Mouse (Mus musculus) CH12.LX (cell line): ENCODE measurements at regions not wholly inside any gene's neighbourhood (a gene's known extent, or its start where the extent isn't known, plus 50 kb on each side); places are given as distances from the start of the nearest gene placed in this dataset.
A peak's percentile ranks its signal among the peaks of the same experiment; 100 is the strongest.

Source experiments
- DNase-seq: peaks from one replicate; pipeline ENCODE4 v3.0.0-alpha.2; 2013; ENCODE audit errors: extremely low read depth
- H3K27ac ChIP-seq: 2 replicates; pipeline ENCODE4 v1.5.1; 2012; ENCODE audit warnings: low read depth, mild to moderate bottlenecking, control low read depth, moderate library complexity; ENCODE audit not compliant: insufficient read depth
- H3K27me3 ChIP-seq: replicated peaks from 2 replicates; pipeline ENCODE3; 2012; ENCODE audit warnings: inconsistent platforms
- H3K36me3 ChIP-seq, 2 experiments: replicated peaks in 1 of 2; 2 replicates each; pipeline versions ENCODE3 to v1.6.1; 2012; ENCODE audit warnings: inconsistent platforms in 1 of 2, low read length in 1 of 2, mild to moderate bottlenecking in 1 of 2, mixed read lengths in 1 of 2, moderate library complexity in 1 of 2; ENCODE audit not compliant: control insufficient read depth in 1 of 2, insufficient read depth in 1 of 2
- H3K4me1 ChIP-seq, 2 experiments: 2 replicates each; pipeline ENCODE4 v1.6.1; 2012; ENCODE audit warnings: inconsistent platforms in 1 of 2, moderate library complexity in 1 of 2; ENCODE audit not compliant: insufficient read depth in 2 of 2, control insufficient read depth in 1 of 2
- H3K4me2 ChIP-seq: 2 replicates; pipeline ENCODE4 v1.6.1; 2012; ENCODE audit warnings: low read depth, mild to moderate bottlenecking, control low read depth; ENCODE audit not compliant: poor library complexity, insufficient read depth, severe bottlenecking
- H3K4me3 ChIP-seq, 3 experiments: fragments of 150-350 bp in 1 of 3; sonication (generic) in 1 of 3; replicated peaks in 1 of 3; 2 replicates each; pipeline versions ENCODE3 to v1.5.1; 2011 to 2012; ENCODE audit warnings: low read depth in 2 of 3, low read length in 2 of 3, mild to moderate bottlenecking in 2 of 3, moderate library complexity in 2 of 3, control low read depth in 1 of 3, improper control_type of control experiment in 1 of 3, inconsistent platforms in 1 of 3, mixed read lengths in 1 of 3; ENCODE audit not compliant: poor library complexity in 1 of 3
- H3K79me2 ChIP-seq: replicated peaks from 2 replicates; pipeline ENCODE4 v1.6.1; 2012; ENCODE audit warnings: mild to moderate bottlenecking, moderate library complexity; ENCODE audit not compliant: control insufficient read depth, poor library complexity, insufficient read depth, severe bottlenecking; ENCODE audit errors: extremely low read depth
- H3K9ac ChIP-seq: 2 replicates; pipeline ENCODE4 v1.6.1; 2012; ENCODE audit warnings: low read depth, mild to moderate bottlenecking, control low read depth, moderate library complexity; ENCODE audit not compliant: insufficient read depth
- H3K9me3 ChIP-seq: replicated peaks from 2 replicates; pipeline ENCODE3; 2012; ENCODE audit warnings: low read length, inconsistent platforms, mixed read lengths
- BHLHE40 ChIP-seq: IDR thresholded peaks from 2 replicates; pipeline ENCODE4 v1.6.1; 2011; ENCODE audit warnings: mild to moderate bottlenecking, low read depth, low read length, improper control_type of control experiment
- CTCF ChIP-seq, 2 experiments: IDR thresholded peaks in 1 of 2; conservative IDR thresholded peaks in 1 of 2; 2 replicates each; pipeline ENCODE4 v1.5.1; 2011 to 2012; ENCODE audit warnings: low read depth in 2 of 2, low read length in 2 of 2, improper control_type of control experiment in 1 of 2, inconsistent platforms in 1 of 2, mild to moderate bottlenecking in 1 of 2, moderate library complexity in 1 of 2
- E2F4 ChIP-seq: IDR thresholded peaks from 2 replicates; pipeline ENCODE4 v1.6.1; 2011; ENCODE audit warnings: low read depth, low read length, improper control_type of control experiment; ENCODE audit not compliant: insufficient replicate concordance
- ELF1 ChIP-seq: IDR thresholded peaks from 2 replicates; pipeline ENCODE4 v1.6.1; 2014; ENCODE audit warnings: low read depth, mild to moderate bottlenecking, inconsistent platforms, low read length, improper control_type of control experiment
- EP300 ChIP-seq: IDR thresholded peaks from 2 replicates; pipeline ENCODE4 v1.6.1; 2011; ENCODE audit warnings: low read length, improper control_type of control experiment
- ETS1 ChIP-seq: conservative IDR thresholded peaks from 2 replicates; pipeline ENCODE4 v1.6.1; 2012; ENCODE audit warnings: low read depth, mild to moderate bottlenecking, inconsistent platforms, low read length, improper control_type of control experiment, moderate library complexity
- IRF4 ChIP-seq: IDR thresholded peaks from 2 replicates; pipeline ENCODE4 v1.6.1; 2014; ENCODE audit warnings: low read depth, mild to moderate bottlenecking, inconsistent platforms, low read length, improper control_type of control experiment
- JUN ChIP-seq: IDR thresholded peaks from 2 replicates; pipeline ENCODE4 v1.6.1; 2011; ENCODE audit warnings: low read depth, mild to moderate bottlenecking, low read length, improper control_type of control experiment, moderate library complexity; ENCODE audit not compliant: insufficient read depth
- KAT2A ChIP-seq: IDR thresholded peaks from 2 replicates; pipeline ENCODE4 v1.6.1; 2012; ENCODE audit warnings: low read length, improper control_type of control experiment, inconsistent platforms; ENCODE audit not compliant: insufficient replicate concordance
- MAFK ChIP-seq: IDR thresholded peaks from 2 replicates; pipeline ENCODE4 v1.6.1; 2011; ENCODE audit warnings: low read length, improper control_type of control experiment; ENCODE audit not compliant: insufficient replicate concordance
- NELFE ChIP-seq: IDR thresholded peaks from 2 replicates; pipeline ENCODE4 v1.6.1; 2011; ENCODE audit warnings: low read depth, low read length, improper control_type of control experiment
- POLR2AphosphoS2 ChIP-seq: IDR thresholded peaks from 2 replicates; pipeline ENCODE4 v1.6.1; 2011; ENCODE audit warnings: low read depth, low read length, improper control_type of control experiment
- TBP ChIP-seq: conservative IDR thresholded peaks from 2 replicates; pipeline ENCODE4 v1.6.1; 2011; ENCODE audit warnings: low read depth, low read length, improper control_type of control experiment
- TCF12 ChIP-seq: IDR thresholded peaks from 2 replicates; pipeline ENCODE4 v1.6.1; 2014; ENCODE audit warnings: low read depth, mild to moderate bottlenecking, inconsistent platforms, low read length, improper control_type of control experiment
- USF1 ChIP-seq: IDR thresholded peaks from 2 replicates; pipeline ENCODE4 v1.6.1; 2014; ENCODE audit warnings: low read depth, mild to moderate bottlenecking, inconsistent platforms, low read length, improper control_type of control experiment
- ZC3H11A ChIP-seq: IDR thresholded peaks from 2 replicates; pipeline ENCODE4 v1.6.1; 2012; ENCODE audit warnings: low read depth, mild to moderate bottlenecking, inconsistent platforms, low read length, improper control_type of control experiment
- dilution Hi-C: fragments of 300-500 bp; cut with MboI; formaldehyde crosslinking; loops from 2 replicates; pipeline ENCODE4 v1.14.3; 2020; ENCODE audit warnings: low sequenced_read_pairs; ENCODE audit not compliant: extremely low pct_unique_long_range_greater_than_20kb, extremely low pct_ligation_motif_present
- in situ Hi-C: fragments of 300-500 bp; cut with MboI; formaldehyde crosslinking; loops from 3 replicates; pipeline ENCODE4 v1.14.3; 2019; ENCODE audit warnings: low sequenced_read_pairs, low pct_ligation_motif_present, low pct_unique_long_range_greater_than_20kb, mixed read lengths

GRCm38 (mm10) chr10:92471111-92471510, 251.1 kb downstream of the Nedd1 start:
- Histone ChIP-seq H3K9ac (no peak overlapping the region), H3K4me3 (no peak overlapping the region), H3K27me3 (no peaks in the 10 kb centered on the region), H3K9me3 (no peaks in the 10 kb centered on the region), H3K4me1 (no peaks in the 10 kb centered on the region), H3K27ac (no peak overlapping the region), H3K79me2 (no peaks in the 10 kb centered on the region), H3K36me3 (no peaks in the 10 kb centered on the region), H3K4me2 (no peak overlapping the region)
- in situ Hi-C loops (no loop called here), dilution Hi-C loops (no loop called here)
- DNase-seq, result no peak
- TF ChIP-seq TCF12, result no peak
- no peak for TF ChIP-seq E2F4
- TF ChIP-seq TBP, result no peak
- TF ChIP-seq ZC3H11A, result no peak
- TF ChIP-seq CTCF (conservative IDR thresholded peaks at IDR 0.05 in 1 of 2, IDR thresholded peaks at IDR 0.05 in 1 of 2; ENCODE audit: low read depth in 2 of 2, low read length in 2 of 2), result no peak
- TF ChIP-seq EP300, result no peak
- no peak for TF ChIP-seq KAT2A
- no peak for TF ChIP-seq ELF1

GRCm38 (mm10) chr10:92455195-92455594, 267.0 kb downstream of the Nedd1 start:
- Histone ChIP-seq H3K36me3 (no peaks in the 10 kb centered on the region), H3K4me3 (no peak overlapping the region), H3K9me3 (no peaks in the 10 kb centered on the region), H3K4me2 (no peak overlapping the region), H3K9ac (no peak overlapping the region), H3K79me2 (no peaks in the 10 kb centered on the region), H3K4me1 (peaks cover 0 to 12% of the 10 kb centered on the region in 2 experiments; a peak in 2 of 4 replicates), H3K27ac (no peak overlapping the region), H3K27me3 (no peaks in the 10 kb centered on the region)
- in situ Hi-C loops, result no loop called here
- TF ChIP-seq MAFK, result no peak
- no peak for TF ChIP-seq POLR2AphosphoS2
- no peak for TF ChIP-seq ETS1
- TF ChIP-seq NELFE, result no peak
- TF ChIP-seq JUN, result no peak
- TF ChIP-seq USF1, result no peak
- no peak for TF ChIP-seq BHLHE40
- no peak for TF ChIP-seq ELF1
- TF ChIP-seq IRF4, result no peak
- dilution Hi-C loops, result no loop called here
- DNase-seq, result peak; percentile 23
